Mouse (Mus musculus) adrenal gland (tissue): ENCODE results near the gene Pik3c2g.

Source experiments
- intact Hi-C: fragments of 180-260 bp; cut with DNase I; formaldehyde crosslinking; loops from one replicate; pipeline ENCODE4 v1.15.1; 2025

Gene Pik3c2g

DNA sequence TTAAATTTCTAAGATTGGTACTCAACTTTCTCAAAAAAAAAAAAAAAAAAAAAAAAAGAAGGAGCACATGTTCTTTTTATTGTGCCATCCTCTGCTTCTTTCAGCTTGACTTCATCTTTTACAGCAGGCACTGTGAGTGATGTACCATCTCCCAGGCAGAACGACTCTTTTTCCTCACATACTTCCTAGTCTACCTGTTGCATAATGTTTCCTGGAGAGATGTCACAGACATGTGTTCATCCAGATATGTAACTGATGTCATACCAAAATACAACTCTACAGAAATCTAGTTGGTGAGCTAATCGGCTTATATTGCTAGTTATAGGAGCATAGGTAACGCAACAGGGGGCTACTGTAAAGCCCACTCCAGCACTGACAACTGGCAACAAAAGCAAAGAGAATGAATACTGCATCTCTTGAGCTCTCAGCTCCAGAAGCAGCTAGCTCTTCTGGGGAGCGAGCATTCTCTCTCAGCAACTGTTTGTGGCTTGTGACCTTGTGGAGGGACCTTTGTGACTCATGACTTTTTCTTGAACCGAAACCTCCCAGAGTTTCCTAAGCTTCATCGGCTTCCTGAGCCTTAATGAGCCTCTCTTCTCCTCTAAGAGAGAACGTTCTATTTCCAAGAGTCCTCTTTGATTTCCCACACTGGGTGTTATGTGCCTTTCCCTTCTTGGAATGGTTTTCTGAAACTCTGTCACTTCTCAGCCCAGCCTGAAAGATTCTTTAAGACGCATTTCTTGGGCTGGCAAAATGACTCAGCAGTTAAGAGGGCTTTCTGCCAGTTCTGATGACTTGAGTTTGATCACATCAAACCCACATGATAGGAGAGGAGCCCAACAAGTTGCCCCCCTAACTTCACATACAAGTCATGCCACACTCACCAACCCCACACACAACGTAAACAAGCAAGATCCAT lies 148.9 kb downstream of the Pik3c2g start:
- intact Hi-C loops: no loop called here

DNA sequence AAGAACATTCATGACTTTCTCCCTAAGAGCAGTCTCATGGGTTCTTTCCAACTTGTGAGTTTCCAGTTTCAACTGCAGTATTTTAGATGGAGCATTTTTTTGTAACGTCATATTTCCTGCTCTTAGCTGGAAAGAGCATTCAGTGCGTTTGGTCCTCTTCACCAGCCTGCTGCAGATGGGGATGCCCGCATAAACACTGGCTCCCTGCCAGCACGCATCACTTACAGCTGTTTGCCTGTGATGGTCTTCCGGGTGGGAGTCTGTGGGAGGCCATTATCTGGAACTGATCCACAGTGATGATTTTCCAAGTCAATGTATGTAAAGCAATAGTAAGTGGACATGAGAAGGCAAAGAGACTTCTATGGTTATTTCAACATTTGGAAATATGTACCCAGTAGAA lies 151.3 kb downstream of the Pik3c2g start:
- intact Hi-C loops: no loop called here

DNA sequence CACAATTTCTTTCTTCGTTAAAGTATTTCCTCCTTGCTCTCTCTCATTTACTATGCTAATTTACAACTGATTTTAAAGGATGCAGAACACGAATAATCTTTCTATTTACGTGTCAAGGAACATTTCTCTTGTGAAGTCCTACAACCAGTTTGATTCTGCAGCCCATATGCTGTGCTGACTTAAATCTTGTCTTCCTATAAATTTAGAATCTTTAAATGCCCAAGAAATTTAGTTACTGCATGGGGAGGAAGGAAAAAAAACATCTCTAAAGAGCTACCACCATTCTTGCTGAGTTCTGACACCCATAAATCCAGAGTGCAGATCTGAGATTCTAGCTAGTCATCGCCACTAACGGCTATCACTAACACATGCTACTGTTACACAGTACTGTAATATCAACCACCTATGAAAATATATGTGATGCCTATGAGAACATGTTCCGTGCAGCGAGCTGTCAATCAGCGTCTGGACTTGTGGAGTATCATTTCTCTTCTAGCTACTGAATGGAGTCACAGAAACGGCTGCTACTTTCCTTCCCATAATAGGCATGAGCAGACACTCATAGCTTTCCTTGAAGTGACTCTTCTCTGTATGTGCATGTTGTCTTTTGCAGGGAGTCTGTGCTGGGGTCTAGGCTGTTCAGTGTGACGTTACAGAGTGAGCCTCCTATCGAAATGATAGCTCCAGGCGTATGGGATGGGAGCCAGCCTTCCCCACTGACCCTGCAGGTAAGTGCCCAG lies 155.8 kb downstream of the Pik3c2g start:
- intact Hi-C loops: no loop called here

DNA sequence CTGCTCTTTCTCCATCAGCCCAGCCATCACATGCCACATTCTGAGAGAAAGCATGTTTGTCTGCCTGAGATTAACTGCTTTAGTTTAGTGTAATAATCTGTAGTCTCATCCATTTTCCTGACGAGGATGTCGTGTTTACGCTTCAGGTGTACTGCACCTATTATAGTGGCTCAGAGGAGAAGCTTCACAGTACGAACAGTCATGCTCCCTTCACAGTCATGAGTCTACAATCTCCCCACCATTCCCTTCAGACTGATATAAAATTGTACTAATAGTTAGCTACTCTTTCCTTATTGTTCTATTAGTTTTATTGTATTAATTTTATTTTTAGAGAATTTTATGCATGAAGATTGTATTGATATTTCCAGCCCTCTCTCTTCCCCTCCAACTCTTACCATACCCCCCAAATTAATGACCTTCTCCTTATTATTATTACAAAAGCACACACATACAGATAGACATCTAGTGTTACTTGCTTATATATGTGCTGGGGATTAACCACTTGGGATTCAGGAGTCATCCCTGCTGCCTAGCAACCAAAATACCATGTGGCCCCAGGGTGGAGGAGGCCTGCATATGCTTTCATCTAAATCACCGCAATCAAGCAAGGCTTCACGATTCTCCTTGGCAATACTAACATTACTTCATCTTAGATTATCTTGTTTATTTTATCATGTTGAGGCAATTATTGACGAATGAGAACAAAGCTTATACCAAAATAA lies 159.9 kb downstream of the Pik3c2g start:
- intact Hi-C loops: no loop called here

DNA sequence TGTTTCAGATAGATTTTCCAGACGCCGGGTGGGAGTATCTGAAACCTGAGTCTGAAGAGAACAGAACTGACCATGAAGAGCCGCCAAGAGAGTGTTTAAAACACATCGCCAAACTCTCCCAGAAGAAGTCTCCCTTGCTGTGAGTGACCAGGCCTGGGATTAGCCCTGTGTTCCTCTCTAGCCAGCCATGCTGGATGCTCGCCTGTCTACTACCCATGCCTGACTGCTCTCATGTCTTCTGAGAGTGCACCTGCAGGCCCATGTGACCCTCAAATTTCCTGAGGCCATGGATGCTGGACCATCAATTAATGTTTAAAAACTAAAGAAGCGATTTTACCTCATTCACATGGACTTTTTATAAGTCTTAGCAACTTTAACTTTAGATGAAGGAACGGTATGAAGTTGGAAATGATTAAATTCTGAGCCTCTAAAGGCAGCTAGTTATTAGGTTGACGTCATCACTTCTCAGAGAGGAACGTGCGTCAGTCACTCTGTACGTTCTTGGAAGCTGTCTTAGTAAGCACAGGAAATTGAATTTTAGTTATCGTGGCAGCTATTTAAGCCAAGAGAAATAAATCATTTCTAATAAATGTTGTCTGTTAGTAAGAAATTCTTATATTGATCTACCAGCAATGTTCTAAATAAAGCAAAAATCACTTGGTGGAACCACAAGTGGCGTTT lies 161.2 kb downstream of the Pik3c2g start:
- intact Hi-C loops: no loop called here

DNA sequence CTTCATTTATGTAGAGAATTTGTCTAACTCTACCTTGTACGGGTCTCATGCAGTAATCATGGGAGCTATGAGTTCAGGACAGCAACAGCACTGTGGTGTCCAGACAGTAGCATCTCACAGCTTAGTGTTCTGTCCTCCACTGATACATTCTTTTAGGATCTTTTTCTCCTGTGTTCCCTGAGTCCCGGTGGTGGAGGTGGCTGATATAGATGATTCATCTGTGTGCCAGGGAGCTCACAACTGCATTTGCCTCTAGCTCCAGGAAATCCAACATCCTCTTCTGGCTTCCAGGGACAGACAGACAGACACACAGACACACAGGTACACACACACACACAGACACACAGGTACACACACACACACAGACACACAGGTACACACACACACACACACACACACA lies 163.6 kb downstream of the Pik3c2g start:
- intact Hi-C loops: no loop called here

DNA sequence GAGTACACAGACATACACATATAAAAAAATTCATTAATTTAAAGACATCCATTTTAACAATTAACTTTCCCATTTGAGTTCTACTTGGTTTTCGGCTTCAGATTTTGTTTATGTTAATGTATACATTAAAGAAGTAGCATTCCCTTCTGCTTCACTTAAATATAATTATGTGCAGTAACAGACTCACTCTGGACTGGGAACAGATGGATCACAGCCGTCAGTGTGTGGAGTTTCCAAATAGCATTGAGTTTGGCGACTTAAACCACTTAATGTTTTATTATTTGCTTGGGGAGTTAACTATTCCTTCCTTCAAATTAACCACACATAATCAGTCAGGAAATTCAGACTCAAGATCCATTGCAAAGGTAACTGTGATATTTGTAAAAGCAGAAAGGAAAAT lies 164.0 kb downstream of the Pik3c2g start:
- intact Hi-C loops: no loop called here

DNA sequence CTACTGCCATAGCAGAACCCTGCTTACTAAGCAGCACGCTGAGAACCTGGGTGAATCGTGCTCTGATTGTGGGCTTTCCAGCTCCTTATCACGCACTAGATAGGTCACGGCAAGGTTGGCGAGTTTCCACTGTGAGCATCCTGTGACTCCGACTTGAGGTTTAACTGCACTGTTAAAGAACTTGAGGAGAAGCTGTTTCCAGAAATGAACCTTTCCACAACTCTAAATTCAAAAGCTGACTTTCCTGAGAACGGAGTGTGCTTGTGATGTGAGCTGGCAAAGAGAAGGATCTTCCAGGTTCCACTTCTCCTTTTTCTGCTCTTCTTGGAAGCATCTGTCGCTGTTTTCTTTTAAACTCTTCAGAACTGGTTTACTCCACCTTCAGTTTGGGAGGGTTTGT lies 170.9 kb downstream of the Pik3c2g start:
- intact Hi-C loops: no loop called here

DNA sequence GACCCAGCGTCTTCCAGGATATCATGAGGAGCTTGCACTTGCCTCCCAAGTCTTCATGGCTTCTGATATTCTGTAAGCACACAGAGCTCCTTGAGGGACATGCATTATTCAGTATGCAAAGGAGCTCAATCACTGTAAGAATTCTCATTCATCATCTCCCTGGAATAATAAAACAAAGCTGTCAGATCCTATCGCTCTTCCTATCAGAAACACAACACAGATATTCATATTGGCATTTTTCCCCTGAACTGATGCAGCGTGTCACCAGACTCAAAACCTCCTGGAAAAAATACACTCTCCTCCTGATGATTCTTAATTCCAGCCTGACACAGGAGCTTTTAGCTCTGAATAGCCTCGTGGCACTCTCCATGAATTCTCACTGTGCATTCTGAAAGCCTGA lies 174.0 kb downstream of the Pik3c2g start:
- intact Hi-C loops: no loop called here

DNA sequence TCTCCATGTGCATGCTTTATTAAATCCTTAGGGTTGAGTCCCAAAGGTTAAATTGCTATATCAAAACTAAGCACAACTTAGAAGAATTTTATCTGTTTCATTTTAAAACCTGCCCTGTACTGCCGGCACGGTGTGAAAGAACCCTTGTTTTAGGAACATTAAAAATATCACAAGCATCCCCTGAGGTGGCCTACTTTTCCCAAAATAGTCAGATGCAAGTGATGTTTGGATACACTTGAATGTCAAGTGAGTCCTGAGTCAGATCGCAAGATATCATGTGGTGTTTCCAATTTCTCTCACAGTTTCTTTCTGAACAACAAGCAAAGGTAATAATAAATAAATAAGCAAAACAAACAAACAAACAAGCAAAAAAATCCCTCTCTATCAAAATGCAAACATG lies 177.4 kb downstream of the Pik3c2g start:
- intact Hi-C loops: no loop called here

DNA sequence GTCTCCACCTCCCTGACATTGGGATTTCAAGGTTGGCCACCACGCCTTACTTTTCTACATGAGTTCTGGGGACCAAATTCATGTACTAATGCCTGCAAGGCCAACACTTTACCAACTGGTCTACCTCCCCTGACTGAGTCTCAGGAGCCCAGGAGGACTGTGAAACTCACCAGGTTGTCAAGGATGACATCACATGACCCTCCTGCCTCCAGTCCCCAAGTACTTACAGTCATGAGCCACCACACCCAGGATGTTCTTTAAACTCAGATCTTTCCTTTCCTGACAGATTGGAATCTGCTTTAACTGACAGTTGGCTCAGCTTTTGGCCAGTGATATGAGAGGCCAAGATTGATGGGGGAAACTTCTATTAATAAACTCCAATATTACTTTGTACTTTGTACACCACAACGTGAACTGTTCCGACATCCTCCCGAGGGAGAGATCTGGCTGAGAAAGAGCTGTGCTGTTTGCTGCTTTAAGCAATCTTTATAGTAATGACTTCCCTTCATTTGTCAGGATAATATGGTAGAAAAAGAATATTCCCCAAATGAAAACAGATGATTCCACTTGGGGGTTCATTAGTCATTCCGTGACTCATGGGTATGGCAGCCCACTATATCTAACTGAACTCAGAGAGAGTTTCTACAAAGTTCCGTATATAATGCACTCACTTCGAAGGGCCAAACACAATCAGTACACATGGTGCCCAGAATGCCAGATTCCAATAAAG lies 182.9 kb downstream of the Pik3c2g start:
- intact Hi-C loops: no loop called here

DNA sequence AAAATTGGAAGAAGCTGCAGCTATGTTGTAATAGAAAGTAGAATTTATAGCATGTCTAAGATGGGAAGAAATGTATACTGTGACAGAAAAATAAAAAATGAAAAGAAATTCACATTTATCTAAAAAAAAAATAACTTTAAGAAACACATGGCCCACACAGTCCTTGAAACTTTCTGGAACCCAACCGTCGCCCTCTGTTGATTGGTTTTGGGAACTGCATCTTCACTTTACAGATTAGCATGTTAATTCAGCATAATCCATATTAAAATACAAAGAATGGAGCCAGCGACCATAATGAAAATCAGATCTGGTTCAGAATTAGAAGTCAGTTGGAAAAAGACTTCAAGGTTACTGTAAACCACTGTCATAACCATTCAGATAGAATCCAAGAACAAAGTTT lies 183.5 kb downstream of the Pik3c2g start:
- intact Hi-C loops: no loop called here

DNA sequence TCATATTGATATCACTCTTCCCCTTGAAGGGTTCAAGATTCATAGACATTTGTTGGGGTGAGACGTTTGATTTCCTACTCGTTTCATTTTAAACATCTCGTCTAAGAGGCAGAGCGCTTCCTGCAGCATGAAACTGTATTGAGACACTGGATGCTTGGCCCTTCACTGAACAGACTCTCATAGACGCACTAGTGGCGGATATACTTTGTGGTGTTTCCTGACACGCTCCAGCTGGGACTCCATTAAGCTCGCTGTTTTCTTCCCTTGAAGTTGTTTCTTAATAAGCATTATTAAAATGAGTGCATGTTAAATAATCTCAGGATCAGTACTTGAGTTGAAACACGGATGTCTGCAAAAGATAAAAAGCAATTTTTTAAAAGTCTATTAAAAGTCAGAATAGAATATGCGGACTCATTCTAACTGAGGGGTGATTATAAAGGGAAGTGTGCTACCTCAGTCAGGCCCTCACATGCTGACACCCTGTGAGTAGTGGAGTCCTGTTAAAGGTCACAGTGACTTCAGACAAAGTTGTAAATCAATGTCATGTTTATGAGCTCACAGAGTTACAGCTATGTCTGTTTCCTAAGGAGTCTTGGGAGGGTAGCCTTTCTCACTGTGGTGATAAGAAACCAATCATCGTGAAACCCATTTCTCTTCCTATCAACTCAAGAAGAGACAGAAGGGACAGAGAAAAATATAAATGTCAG lies 190.7 kb downstream of the Pik3c2g start:
- intact Hi-C loops: no loop called here

DNA sequence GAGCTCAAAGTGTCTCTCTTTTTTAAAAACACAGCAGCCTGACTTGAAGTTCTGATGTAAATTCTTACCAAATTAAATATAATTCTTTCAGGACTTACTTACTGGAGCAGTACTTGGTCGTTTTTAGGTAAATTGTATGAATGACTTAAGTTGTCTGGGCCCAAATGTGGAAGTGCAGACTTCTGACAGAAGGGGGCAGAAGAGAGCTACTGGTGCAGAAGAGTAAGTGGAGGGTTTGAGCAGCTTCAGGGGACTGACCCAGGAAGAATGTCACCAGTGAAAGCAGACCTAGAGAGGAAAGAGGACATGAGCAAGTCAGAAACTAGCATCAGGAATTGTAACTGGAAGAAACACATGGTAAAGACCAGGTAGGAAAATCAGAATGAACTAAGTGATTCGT lies 193.0 kb downstream of the Pik3c2g start:
- intact Hi-C loops: no loop called here

DNA sequence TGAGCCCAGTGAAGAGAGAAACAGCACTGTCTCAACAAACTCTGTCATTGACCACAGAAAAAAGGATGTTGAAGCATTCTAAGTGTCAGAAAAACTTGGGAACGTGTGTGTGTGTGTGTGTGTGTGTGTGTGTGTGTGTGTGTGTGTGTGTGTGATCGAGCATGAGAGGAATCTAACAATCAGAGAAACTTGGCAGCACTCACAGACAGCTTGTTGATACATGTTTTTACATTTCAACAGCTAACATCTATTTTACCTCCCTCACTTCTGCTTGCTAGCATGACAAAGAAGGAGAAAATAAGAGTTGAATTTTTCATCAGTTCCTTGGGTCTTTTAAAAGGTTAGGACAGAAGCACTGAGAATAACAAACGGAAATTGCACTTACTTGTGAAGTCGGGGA lies 202.5 kb downstream of the Pik3c2g start:
- intact Hi-C loops: no loop called here

DNA sequence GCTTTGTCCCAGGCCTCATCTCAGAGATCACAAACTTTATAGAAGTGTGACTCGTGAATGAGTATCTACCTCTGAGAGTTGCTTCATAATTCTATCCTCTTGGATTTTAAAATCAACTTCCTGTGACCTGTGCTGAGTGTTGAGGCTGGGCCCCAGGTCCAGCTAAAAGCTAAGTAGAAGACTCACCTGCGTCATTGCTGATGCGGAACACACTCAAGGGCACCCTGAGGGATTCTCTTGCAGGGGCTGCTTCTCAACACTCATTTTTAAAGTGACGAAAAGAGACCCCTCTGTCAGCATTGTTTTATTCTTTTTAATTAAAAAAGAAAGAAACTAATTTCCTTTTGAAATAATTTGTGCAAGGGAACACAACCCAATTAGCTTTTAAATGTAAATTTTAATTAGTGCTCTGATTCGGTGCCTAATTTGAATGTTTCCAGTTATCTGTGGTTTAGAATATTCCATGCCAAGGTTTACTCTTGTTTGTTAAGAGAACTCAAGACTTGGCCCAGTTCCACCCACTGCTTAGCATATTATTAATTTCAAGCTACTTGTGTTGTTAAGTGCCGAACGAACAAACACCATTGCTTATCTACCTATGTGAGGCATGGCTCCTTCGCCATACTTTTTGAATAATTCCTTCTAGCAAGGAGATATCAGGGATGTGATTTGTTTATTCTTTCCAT lies 212.7 kb downstream of the Pik3c2g start:
- intact Hi-C loops: no loop called here

DNA sequence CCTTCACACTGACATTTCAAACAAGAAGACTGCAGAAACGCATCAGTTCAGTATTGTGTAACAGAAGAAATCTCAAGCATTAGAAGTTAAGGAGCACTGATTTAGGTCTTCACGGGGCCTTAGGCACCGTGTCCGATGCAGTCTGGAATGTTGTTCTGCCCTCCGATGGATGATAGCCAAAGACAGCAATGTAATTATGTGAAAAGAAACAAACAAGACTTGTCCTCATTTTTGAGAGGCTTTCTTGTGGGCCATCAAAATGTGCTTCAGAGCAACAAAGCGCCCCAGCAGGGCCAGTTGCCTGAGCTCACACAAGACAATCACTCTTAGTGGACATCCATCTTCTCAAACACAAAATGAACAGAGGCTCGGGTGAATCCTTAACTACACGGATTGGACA lies 234.9 kb downstream of the Pik3c2g start:
- intact Hi-C loops: no loop called here

DNA sequence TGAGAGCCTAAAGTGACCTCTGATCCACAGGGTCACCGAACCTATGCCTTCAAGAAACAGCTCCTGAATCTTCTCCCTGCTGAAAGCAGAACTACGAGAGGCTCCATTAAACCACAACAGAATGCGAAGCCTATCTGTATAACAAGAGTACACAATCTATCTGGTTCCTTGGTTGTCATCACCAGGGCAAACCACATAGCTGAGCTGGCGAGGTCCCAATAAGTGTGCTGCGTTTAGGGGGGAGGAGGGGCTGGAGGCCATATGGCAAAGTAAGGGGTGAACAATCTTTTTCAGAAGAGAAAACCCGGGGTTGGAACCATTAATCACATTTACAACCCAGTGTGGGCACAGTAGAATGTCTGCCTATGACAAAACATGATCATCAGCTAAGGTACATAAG lies 251.2 kb downstream of the Pik3c2g start:
- intact Hi-C loops: no loop called here

DNA sequence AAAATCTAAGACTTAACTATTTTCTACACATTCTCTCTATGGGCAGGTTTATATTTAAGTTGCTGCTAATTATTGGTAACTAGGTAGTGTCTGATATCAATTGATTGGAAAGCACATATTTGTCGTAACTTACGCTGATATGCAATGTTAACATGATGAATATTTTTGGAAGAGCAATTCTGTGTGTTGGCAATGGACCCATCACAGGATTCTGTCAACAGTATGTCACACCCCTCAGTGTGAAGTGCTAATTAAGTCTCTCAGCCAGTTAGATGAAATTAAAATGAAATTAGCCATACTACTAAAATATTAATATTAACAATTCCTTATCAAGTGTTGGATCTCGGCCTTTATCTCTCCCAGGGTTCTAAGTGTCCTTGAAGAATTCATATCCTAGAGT lies 251.7 kb downstream of the Pik3c2g start:
- intact Hi-C loops: no loop called here

DNA sequence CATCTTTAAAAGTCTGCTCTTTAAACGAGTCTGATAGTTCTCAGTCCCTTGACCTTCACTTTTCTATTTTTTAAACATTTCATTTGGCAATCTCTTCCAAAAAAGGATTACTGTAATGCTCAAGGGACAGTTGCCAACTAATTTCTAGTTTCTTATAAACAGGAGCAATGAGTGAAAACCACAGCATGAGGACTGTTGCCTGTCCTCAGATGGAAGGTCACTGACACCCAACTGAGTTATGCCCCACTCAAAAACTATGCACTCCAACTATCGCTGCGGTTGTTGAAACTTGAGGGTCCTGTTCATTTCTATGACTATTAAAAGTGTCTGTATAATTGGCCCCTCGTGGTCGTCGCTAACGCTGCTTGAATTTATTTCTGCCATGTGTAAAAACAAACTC lies 252.9 kb downstream of the Pik3c2g start:
- intact Hi-C loops: no loop called here
